Mouse (Mus musculus) heart, embryonic 16.5 days (tissue): ENCODE data around the gene Hmx1. TPM values are rescaled to one million over a fixed set of nuclear protein-coding genes. Genes with fewer than 3 reads are reported as not detected.

Source experiments
- ATAC-seq: fragments of 200-750 bp; cut with Nextera tagmentation; replicated peaks from 2 replicates; pipeline ENCODE4 v1.8.0; 2017; ENCODE audit warnings: moderate number of reproducible peaks; ENCODE audit not compliant: insufficient read depth, low FRiP score; ENCODE audit errors: extremely low read depth
- H3K27ac ChIP-seq: fragments of 300-500 bp; sonication (generic); 2 replicates; pipeline ENCODE4 v1.5.1; 2014; ENCODE audit warnings: mild to moderate bottlenecking, low read length, control low read depth, moderate library complexity
- H3K27me3 ChIP-seq: fragments of 300-500 bp; sonication (generic); 2 replicates; pipeline ENCODE4 v1.6.1; 2014; ENCODE audit warnings: low read length, mixed read lengths; ENCODE audit not compliant: control insufficient read depth, insufficient read depth
- H3K36me3 ChIP-seq: fragments of 300-500 bp; sonication (generic); 2 replicates; pipeline ENCODE4 v1.6.1; 2014; ENCODE audit not compliant: control insufficient read depth, insufficient read depth
- H3K4me1 ChIP-seq: fragments of 300-500 bp; sonication (generic); 2 replicates; pipeline ENCODE4 v1.6.1; 2014; ENCODE audit warnings: low read length, mixed read lengths; ENCODE audit not compliant: control insufficient read depth, insufficient read depth
- H3K4me2 ChIP-seq: fragments of 300-500 bp; sonication (generic); 2 replicates; pipeline ENCODE4 v1.6.1; 2014; ENCODE audit warnings: low read depth, mild to moderate bottlenecking, control low read depth, low read length
- H3K4me3 ChIP-seq: fragments of 300-500 bp; sonication (generic); 2 replicates; pipeline ENCODE4 v1.5.1; 2014; ENCODE audit warnings: mild to moderate bottlenecking, control low read depth, low read length
- H3K9ac ChIP-seq: fragments of 300-500 bp; sonication (generic); 2 replicates; pipeline ENCODE4 v1.6.1; 2014; ENCODE audit warnings: low read length, control low read depth
- H3K9me3 ChIP-seq: fragments of 300-500 bp; sonication (generic); replicated peaks from 2 replicates; pipeline ENCODE4 v1.6.1; 2016; ENCODE audit warnings: low read length; ENCODE audit not compliant: control insufficient read depth
- WGBS: fragments of 180-500 bp; shearing (Covaris S2); extraction: QIAGEN DNeasy Blood & Tissue Kit; methylation state at CpG from one replicate; pipeline ENCODE4 v1.1.7; 2014; 5-methylcytosine and 5-hydroxymethylcytosine counted together
- polyA plus RNA-seq: library from polyadenylated mRNA; unstranded; fragments of >200 nt; fragmentation: Nextera tagmentation; extraction: Ambion mirVana; gene quantifications from 2 replicates; pipeline ENCODE4 v1.2.1, GENCODE M21; 2015

The Hmx1 gene
- polyA plus RNA-seq, 1 experiment from 2014 or later: not detected

- Histone ChIP-seq H3K27me3 (no peaks in the 10 kb centered on the region), H3K9me3 (peaks cover 5% of the 10 kb centered on the region; the same call in 1 of the 2 replicates), H3K36me3 (no peaks in the 10 kb centered on the region), H3K27ac (no peak overlapping the region), H3K9ac (no peak overlapping the region), H3K4me1 (no peaks in the 10 kb centered on the region), H3K4me3 (no peak overlapping the region), H3K4me2 (no peak overlapping the region)
- WGBS: 81% methylated on average over 6 of the region's 6 CpGs
- ATAC-seq: no peak
Measured at GRCm38 (mm10) chr5:35438805-35439204, 49.9 kb downstream of the Hmx1 start.

DNA sequence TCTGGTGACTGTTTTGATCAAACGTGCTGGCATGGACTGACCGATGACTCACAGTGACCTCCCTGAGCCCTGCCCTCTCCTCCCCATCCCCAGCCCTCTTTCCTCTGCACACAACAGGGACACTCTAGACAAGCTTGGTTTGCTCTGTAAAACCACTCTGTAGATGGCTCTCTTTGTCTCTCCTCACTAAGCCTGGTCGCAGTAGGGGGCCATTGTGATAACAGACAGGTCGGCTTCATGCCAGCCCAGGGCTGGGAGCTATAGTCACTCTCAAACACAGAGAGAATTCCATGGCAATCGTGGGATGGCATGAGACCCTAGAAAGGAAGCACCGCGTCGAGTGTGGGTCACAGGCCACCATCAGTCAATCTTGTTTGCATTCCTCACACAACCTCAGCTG lies 51.6 kb downstream of the Hmx1 start:
- H3K9me3 ChIP-seq: peaks cover 5% of the 10 kb centered on the region; the same call in 1 of the 2 replicates
- no peaks in the 10 kb centered on the region for H3K36me3 ChIP-seq
- H3K27ac ChIP-seq: no peak overlapping the region
- H3K27me3 ChIP-seq: no peaks in the 10 kb centered on the region
- H3K4me1 ChIP-seq: no peaks in the 10 kb centered on the region
- 60% methylated on average over 8 of the region's 8 CpGs for WGBS
- H3K4me2 ChIP-seq: no peak overlapping the region
- no peak for ATAC-seq
- H3K9ac ChIP-seq: no peak overlapping the region
- H3K4me3 ChIP-seq: no peak overlapping the region

GRCm38 (mm10) chr5:35441411-35441810 lies 52.5 kb downstream of the Hmx1 start:
- WGBS: 61% methylated on average over 9 of the region's 9 CpGs

GRCm38 (mm10) chr5:35444731-35445130 lies 55.8 kb downstream of the Hmx1 start:
- Histone ChIP-seq H3K4me2 (no peak overlapping the region), H3K4me3 (no peak overlapping the region), H3K4me1 (no peaks in the 10 kb centered on the region), H3K36me3 (no peaks in the 10 kb centered on the region), H3K27me3 (no peaks in the 10 kb centered on the region), H3K9me3 (no peaks in the 10 kb centered on the region), H3K9ac (no peak overlapping the region), H3K27ac (no peak overlapping the region)
- ATAC-seq: no peak
- WGBS: 76% methylated on average over 12 of the region's 12 CpGs

More at GRCm38 (mm10) chr5:35441411-35441810, 52.5 kb downstream of the Hmx1 start:
- no peak overlapping the region for H3K27ac ChIP-seq
- H3K9ac ChIP-seq: no peak overlapping the region
- H3K27me3 ChIP-seq: no peaks in the 10 kb centered on the region
- ATAC-seq: no peak
- no peak overlapping the region for H3K4me2 ChIP-seq
- no peak overlapping the region for H3K4me3 ChIP-seq
- peaks cover 5% of the 10 kb centered on the region; the same call in 1 of the 2 replicates for H3K9me3 ChIP-seq
- H3K36me3 ChIP-seq: no peaks in the 10 kb centered on the region
- H3K4me1 ChIP-seq: no peaks in the 10 kb centered on the region

GRCm38 (mm10) chr5:35447656-35448443 lies 58.9 kb downstream of the Hmx1 start:
- H3K9me3 ChIP-seq: no peaks in the 10 kb centered on the region
- no peaks in the 10 kb centered on the region for H3K4me1 ChIP-seq
- H3K27ac ChIP-seq: no peak overlapping the region
- H3K4me3 ChIP-seq: no peak overlapping the region
- 20% methylated on average over 27 of the region's 27 CpGs for WGBS
- H3K4me2 ChIP-seq: 0 out of 2 replicates have a peak overlapping the region, but pooled peaks have one; percentile 7
- H3K36me3 ChIP-seq: no peaks in the 10 kb centered on the region
- peaks cover 6% of the 10 kb centered on the region; the same call in 1 of the 2 replicates for H3K27me3 ChIP-seq
- no peak overlapping the region for H3K9ac ChIP-seq
- ATAC-seq: no peak

Other genes starting within 250 kb of the Hmx1 start
- 0.04 TPM in 1 of 2 replicates, not detected in the other for gene Adra2c, start 110.8 kb upstream of the Hmx1 start, polyA plus RNA-seq
- gene Cpz, start 136.6 kb downstream of the Hmx1 start, polyA plus RNA-seq: 7.7 and 7.9 TPM in 2 replicates
- 5.3 and 5.6 TPM in 2 replicates for gene Trmt44, start 186.0 kb downstream of the Hmx1 start, polyA plus RNA-seq
- gene Acox3, start 193.9 kb downstream of the Hmx1 start, polyA plus RNA-seq: 11.2 and 12.4 TPM in 2 replicates